Mouse (Mus musculus) intestine, embryonic 15.5 days (tissue): ENCODE measurements around the gene Cdk4. TPM values are rescaled to one million over a fixed set of nuclear protein-coding genes. Genes with fewer than 3 reads are reported as not detected.

Source experiments
- ATAC-seq: fragments of 200-750 bp; cut with Nextera tagmentation; 2 replicates; pipeline ENCODE4 v1.8.0; 2017; ENCODE audit warnings: moderate TSS enrichment, moderate library complexity
- H3K27ac ChIP-seq: fragments of 300-500 bp; sonication (generic); 2 replicates; pipeline ENCODE4 v1.5.1; 2015; ENCODE audit warnings: mild to moderate bottlenecking, inconsistent platforms
- H3K27me3 ChIP-seq: fragments of 300-500 bp; sonication (generic); replicated peaks from 2 replicates; pipeline ENCODE4 v1.6.1; 2015; ENCODE audit warnings: inconsistent platforms
- H3K36me3 ChIP-seq: fragments of 300-500 bp; sonication (generic); 2 replicates; pipeline ENCODE4 v1.6.1; 2015; ENCODE audit warnings: inconsistent platforms
- H3K4me1 ChIP-seq: fragments of 300-500 bp; sonication (generic); replicated peaks from 2 replicates; pipeline ENCODE4 v1.6.1; 2015; ENCODE audit warnings: inconsistent platforms
- H3K4me2 ChIP-seq: fragments of 300-500 bp; sonication (generic); replicated peaks from 2 replicates; pipeline ENCODE4 v1.6.1; 2015; ENCODE audit warnings: mild to moderate bottlenecking, inconsistent platforms
- H3K4me3 ChIP-seq: fragments of 300-500 bp; sonication (generic); replicated peaks from 2 replicates; pipeline ENCODE4 v1.5.1; 2015; ENCODE audit warnings: inconsistent platforms
- H3K9ac ChIP-seq: fragments of 300-500 bp; sonication (generic); 2 replicates; pipeline ENCODE4 v1.6.1; 2015; ENCODE audit warnings: inconsistent platforms
- H3K9me3 ChIP-seq: fragments of 300-500 bp; sonication (generic); 2 replicates; pipeline ENCODE4 v1.6.1; 2016; ENCODE audit warnings: inconsistent platforms
- WGBS: fragments of 180-500 bp; shearing (Covaris S2); methylation state at CpG from one replicate; pipeline ENCODE4 v1.1.7; 2015; 5-methylcytosine and 5-hydroxymethylcytosine counted together
- polyA plus RNA-seq: library from polyadenylated mRNA; unstranded; fragments of >200 nt; fragmentation: Nextera tagmentation; extraction: Ambion mirVana; gene quantifications from 2 replicates; pipeline ENCODE4 v1.2.1, GENCODE M21; 2015

Gene Cdk4
- 1,579 and 1,616 TPM in 2 replicates for polyA plus RNA-seq

DNA sequence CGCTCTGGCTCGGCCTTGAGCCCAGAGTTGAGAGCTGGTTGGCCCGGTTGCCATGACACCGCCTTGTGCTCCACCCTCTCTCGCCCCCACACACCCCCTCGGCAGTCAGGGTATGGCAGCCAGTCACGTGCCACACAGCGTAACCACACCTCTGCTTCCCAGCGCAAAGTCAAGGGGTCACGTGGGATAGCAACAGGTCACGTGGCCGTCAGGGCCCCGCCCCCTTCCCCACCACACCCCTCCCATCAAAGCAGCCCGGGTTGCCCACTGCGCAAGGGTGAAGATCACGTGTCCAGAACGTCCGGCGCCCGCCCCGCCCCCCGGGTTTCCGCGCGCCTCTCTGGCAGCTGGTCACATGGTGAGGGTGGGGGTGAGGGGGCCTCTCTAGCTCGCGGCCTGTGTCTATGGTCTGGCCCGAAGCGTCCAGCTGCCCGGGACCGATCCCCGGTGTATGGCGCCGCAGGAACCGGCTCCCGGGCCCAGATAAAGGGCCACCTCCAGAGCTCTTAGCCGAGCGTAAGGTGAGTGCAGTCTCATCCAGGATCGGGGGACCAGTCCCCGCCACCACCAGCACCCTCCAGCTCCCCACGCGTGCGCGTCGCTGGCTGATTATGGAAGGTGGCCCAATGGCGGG lies at the start of gene Cdk4:
TSS of gene Cdk4 (plus strand) at position 296 of the 634 bp plus-strand sequence.
- peak within 1 kb of the TSS; percentile 65 for H3K4me3 ChIP-seq
- H3K27me3 ChIP-seq: no peaks in the 10 kb centered on the region
- peaks cover 38% of the 10 kb centered on the region for H3K4me1 ChIP-seq
- peak within 1 kb of the TSS; percentile 73 for H3K4me2 ChIP-seq
- no peaks in the 10 kb centered on the region for H3K9me3 ChIP-seq
- under 1% methylated on average over 45 of the region's 46 CpGs for WGBS
- H3K27ac ChIP-seq: peak within 1 kb of the TSS; percentile 76
- H3K36me3 ChIP-seq: peaks cover 30% of the 10 kb centered on the region
- peak; percentile 91 for ATAC-seq
- peak within 1 kb of the TSS; percentile 81 for H3K9ac ChIP-seq

DNA sequence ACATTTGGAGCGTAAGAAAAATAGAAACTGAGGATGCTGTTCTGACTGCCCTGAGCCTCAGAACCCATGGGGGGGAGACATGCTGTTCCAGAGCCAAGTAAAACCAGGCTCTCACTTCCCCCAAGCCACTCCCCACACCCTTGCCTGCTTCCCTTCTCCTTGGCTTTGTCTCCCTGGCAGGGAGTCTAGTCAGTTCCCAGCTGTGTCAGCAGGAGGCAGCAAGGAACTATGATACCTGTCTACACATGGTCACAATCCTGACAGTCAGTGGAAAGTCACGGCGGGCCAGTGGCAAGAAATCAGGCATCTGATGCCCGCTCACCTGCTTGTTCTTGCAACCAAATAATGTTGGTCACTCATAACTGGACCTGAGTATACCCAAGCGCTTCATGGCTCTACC lies 46.8 kb upstream of the Cdk4 start:
- peak; percentile 36; the same call in 1 of the 2 replicates for ATAC-seq
- 59% methylated on average over 5 of the region's 5 CpGs for WGBS
- H3K4me1 ChIP-seq: no peaks in the 10 kb centered on the region

GRCm38 (mm10) chr10:127017071-127017470 lies 46.3 kb upstream of the Cdk4 start:
- no peak overlapping the region for H3K4me2 ChIP-seq
- WGBS: 18% methylated on average over 2 of the region's 2 CpGs
- no peaks in the 10 kb centered on the region for H3K9me3 ChIP-seq

More for the DNA sequence above, 46.8 kb upstream of the Cdk4 start:
- H3K4me2 ChIP-seq: no peak overlapping the region
- no peak overlapping the region for H3K4me3 ChIP-seq
- no peaks in the 10 kb centered on the region for H3K9me3 ChIP-seq
- no peak overlapping the region for H3K9ac ChIP-seq
- no peaks in the 10 kb centered on the region for H3K36me3 ChIP-seq
- H3K27me3 ChIP-seq: no peaks in the 10 kb centered on the region
- H3K27ac ChIP-seq: no peak overlapping the region

GRCm38 (mm10) chr10:127018422-127018821 lies 44.9 kb upstream of the Cdk4 start:
- Histone ChIP-seq H3K27ac (no peak overlapping the region), H3K4me3 (no peak overlapping the region)
- no peak for ATAC-seq

More at GRCm38 (mm10) chr10:127017071-127017470, 46.3 kb upstream of the Cdk4 start:
- Histone ChIP-seq H3K4me1 (no peaks in the 10 kb centered on the region), H3K9ac (no peak overlapping the region), H3K27ac (no peak overlapping the region), H3K36me3 (no peaks in the 10 kb centered on the region), H3K4me3 (no peak overlapping the region), H3K27me3 (no peaks in the 10 kb centered on the region)
- no peak for ATAC-seq

GRCm38 (mm10) chr10:127030336-127031296 lies 32.7 kb upstream of the Cdk4 start, which contains the start of gene Tsfm:
Tsfm (minus strand) TSS chr10:127030840.
- 5% methylated on average over 56 of the region's 56 CpGs for WGBS
- peaks cover 4% of the 10 kb centered on the region; the same call in 1 of the 2 replicates for H3K4me1 ChIP-seq
- peak; percentile 92 for ATAC-seq
- H3K9ac ChIP-seq: peak within 1 kb of the TSS; percentile 86
- no peaks in the 10 kb centered on the region for H3K9me3 ChIP-seq
- peaks cover 13% of the 10 kb centered on the region; the same call in 1 of the 2 replicates for H3K36me3 ChIP-seq
- peak within 1 kb of the TSS; percentile 63 for H3K4me2 ChIP-seq
- peak within 1 kb of the TSS; percentile 72 for H3K27ac ChIP-seq
- H3K4me3 ChIP-seq: peak within 1 kb of the TSS; percentile 80
- no peaks in the 10 kb centered on the region for H3K27me3 ChIP-seq

More at GRCm38 (mm10) chr10:127018422-127018821, 44.9 kb upstream of the Cdk4 start:
- Histone ChIP-seq H3K27me3 (no peaks in the 10 kb centered on the region), H3K36me3 (peaks cover 4% of the 10 kb centered on the region; the same call in 1 of the 2 replicates), H3K9me3 (no peaks in the 10 kb centered on the region), H3K4me1 (no peaks in the 10 kb centered on the region), H3K4me2 (no peak overlapping the region), H3K9ac (no peak overlapping the region)
- WGBS: 73% methylated on average over 16 of the region's 16 CpGs

DNA sequence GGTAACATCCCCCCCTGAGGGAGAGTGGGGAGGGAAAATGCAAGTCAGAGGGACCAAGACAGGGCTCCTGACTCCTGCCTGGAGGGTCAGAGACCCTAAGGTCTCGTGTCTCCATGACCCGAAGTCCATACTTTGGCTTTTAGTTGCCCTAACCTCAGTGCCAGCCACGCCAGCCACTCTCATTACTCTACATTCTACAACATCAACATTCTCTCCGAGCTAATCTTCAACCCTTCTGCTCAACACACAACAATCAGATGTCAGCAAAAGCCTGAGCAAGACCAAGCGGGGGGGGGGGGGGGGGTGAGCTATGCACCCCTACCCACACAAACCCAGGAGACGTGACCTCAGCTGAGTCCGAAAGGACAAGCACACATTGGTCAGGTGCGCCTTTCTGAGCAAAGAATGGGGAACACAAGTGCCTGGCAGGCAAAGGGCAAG lies 30.0 kb upstream of the Cdk4 start:
- 80% methylated on average over 8 of the region's 8 CpGs for WGBS
- no peak for ATAC-seq
- no peaks in the 10 kb centered on the region for H3K9me3 ChIP-seq
- H3K4me1 ChIP-seq: peaks cover 4% of the 10 kb centered on the region; the same call in 1 of the 2 replicates
- H3K9ac ChIP-seq: no peak overlapping the region
- no peaks in the 10 kb centered on the region for H3K27me3 ChIP-seq
- no peak overlapping the region for H3K4me2 ChIP-seq
- 0 out of 2 replicates have a peak, but pooled peaks cover 1% of the 10 kb centered on the region for H3K36me3 ChIP-seq
- no peak overlapping the region for H3K4me3 ChIP-seq
- H3K27ac ChIP-seq: no peak overlapping the region

DNA sequence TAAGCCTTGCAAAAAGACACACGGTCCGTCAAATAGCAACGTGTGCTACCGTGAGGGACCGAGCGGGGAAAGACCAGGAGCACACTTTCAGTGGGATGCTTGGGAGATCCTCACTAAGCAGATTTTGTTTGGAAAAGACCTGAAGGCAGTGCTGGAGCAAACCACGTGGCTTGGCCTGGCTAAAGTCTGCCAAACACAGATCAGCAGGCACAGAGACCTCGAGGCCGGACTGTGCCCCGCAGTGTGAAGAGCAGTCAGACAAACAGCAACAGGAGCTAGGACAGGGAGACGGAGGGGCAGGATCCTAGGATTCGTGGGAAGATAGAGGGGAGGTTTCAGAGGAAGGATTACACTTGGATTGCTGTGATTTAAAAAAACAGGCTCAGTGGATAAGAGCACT lies 27.1 kb upstream of the Cdk4 start:
- no peak overlapping the region for H3K4me2 ChIP-seq
- no peak overlapping the region for H3K4me3 ChIP-seq
- ATAC-seq: no peak
- no peak overlapping the region for H3K27ac ChIP-seq
- 76% methylated on average over 12 of the region's 12 CpGs for WGBS
- peaks cover 5% of the 10 kb centered on the region; the same call in 1 of the 2 replicates for H3K4me1 ChIP-seq
- no peak overlapping the region for H3K9ac ChIP-seq
- 0 out of 2 replicates have a peak, but pooled peaks cover 3% of the 10 kb centered on the region for H3K27me3 ChIP-seq
- H3K9me3 ChIP-seq: no peaks in the 10 kb centered on the region
- H3K36me3 ChIP-seq: no peaks in the 10 kb centered on the region

GRCm38 (mm10) chr10:127037641-127038040 lies 25.7 kb upstream of the Cdk4 start:
- no peak for ATAC-seq
- Histone ChIP-seq H3K27ac (no peak overlapping the region), H3K9me3 (no peaks in the 10 kb centered on the region), H3K4me2 (no peak overlapping the region), H3K27me3 (0 out of 2 replicates have a peak, but pooled peaks cover 3% of the 10 kb centered on the region), H3K4me3 (no peak overlapping the region), H3K36me3 (no peaks in the 10 kb centered on the region), H3K9ac (no peak overlapping the region), H3K4me1 (peaks cover 9% of the 10 kb centered on the region)
- WGBS: 75% methylated on average over 12 of the region's 12 CpGs

DNA sequence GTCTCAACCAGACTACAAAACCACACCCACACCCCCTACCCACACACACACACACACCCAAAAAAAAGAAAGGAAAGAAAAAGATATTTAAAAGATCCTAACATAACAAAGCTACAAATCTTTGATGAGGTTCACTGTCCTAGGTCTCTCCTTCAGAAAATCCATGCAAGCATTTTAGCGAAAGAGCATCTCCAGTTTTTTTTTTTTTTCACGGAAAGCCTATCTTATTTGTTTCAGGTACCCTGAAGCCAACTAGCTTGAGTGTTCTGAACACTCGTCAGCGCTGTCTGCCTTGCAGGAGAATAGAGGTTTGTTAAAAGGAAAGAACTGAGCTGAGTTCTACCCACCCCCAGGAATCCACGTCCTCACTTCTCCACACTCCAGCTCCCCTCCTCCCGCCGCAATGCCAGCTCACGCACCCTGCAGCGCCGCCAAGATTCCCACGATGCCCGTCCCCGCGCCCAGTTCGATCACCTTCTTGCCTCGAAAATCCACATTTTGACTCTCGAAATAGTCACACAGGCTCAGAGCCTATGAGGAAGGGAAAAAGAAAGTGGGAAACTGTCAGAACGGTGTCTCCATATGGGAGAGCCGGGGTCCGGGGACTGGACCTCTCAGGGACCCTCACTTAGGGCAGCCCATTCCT lies 22.6 kb upstream of the Cdk4 start:
- no peak overlapping the region; the same call in 1 of the 2 replicates for H3K27ac ChIP-seq
- H3K27me3 ChIP-seq: 0 out of 2 replicates have a peak, but pooled peaks cover 3% of the 10 kb centered on the region
- peaks cover 11% of the 10 kb centered on the region for H3K4me1 ChIP-seq
- H3K36me3 ChIP-seq: no peaks in the 10 kb centered on the region
- H3K4me2 ChIP-seq: peak overlapping the region; percentile 97
- H3K9me3 ChIP-seq: no peaks in the 10 kb centered on the region
- 2% methylated on average over 20 of the region's 20 CpGs for whole genome bisulfite sequencing
- ATAC-seq: no peak
- H3K4me3 ChIP-seq: peak overlapping the region; percentile 85
- H3K9ac ChIP-seq: peak overlapping the region; percentile 69

GRCm38 (mm10) chr10:127041274-127041766 lies 22.0 kb upstream of the Cdk4 start, which contains the start of the genes Mettl1 and Eef1akmt3:
Mettl1 (plus strand) TSS chr10:127041414.
Eef1akmt3 (minus strand) TSS chr10:127041513.
- H3K36me3 ChIP-seq: 0 out of 2 replicates have a peak, but pooled peaks cover 2% of the 10 kb centered on the region
- peak within 1 kb of the TSS; percentile 71 for H3K27ac ChIP-seq
- ATAC-seq: peak; percentile 78
- peak within 1 kb of the TSS; percentile 97 for H3K4me2 ChIP-seq
- peaks cover 11% of the 10 kb centered on the region for H3K4me1 ChIP-seq
- H3K27me3 ChIP-seq: 0 out of 2 replicates have a peak, but pooled peaks cover 3% of the 10 kb centered on the region
- no peaks in the 10 kb centered on the region for H3K9me3 ChIP-seq
- peak within 1 kb of the TSS; percentile 85 for H3K4me3 ChIP-seq
- 1% methylated on average over 28 of the region's 28 CpGs for WGBS
- H3K9ac ChIP-seq: peak within 1 kb of the TSS; percentile 69

GRCm38 (mm10) chr10:127041774-127042338 lies 21.5 kb upstream of the Cdk4 start:
- WGBS: under 1% methylated on average over 38 of the region's 44 CpGs
- peak overlapping the region; percentile 97 for H3K4me2 ChIP-seq
- peak; percentile 92 for ATAC-seq
- peak overlapping the region; percentile 69 for H3K9ac ChIP-seq
- H3K4me3 ChIP-seq: peak overlapping the region; percentile 85
- H3K36me3 ChIP-seq: 0 out of 2 replicates have a peak, but pooled peaks cover 2% of the 10 kb centered on the region
- peak overlapping the region; percentile 71 for H3K27ac ChIP-seq
- no peaks in the 10 kb centered on the region for H3K9me3 ChIP-seq
- 0 out of 2 replicates have a peak, but pooled peaks cover 3% of the 10 kb centered on the region for H3K27me3 ChIP-seq
- H3K4me1 ChIP-seq: peaks cover 11% of the 10 kb centered on the region
